Mouse (Mus musculus): Measurements from ENCODE around the gene Upb1. TPM values are rescaled to one million over a fixed set of nuclear protein-coding genes. Genes with fewer than 3 reads are reported as not detected.

Gene Upb1
- polyA plus RNA-seq, 1 experiment from 2014 or later = 0.39 TPM

GRCm38 (mm10) chr10:75412114-75413103 is 11.5 kb downstream of the Upb1 start:
- no peak for ATAC-seq (replicated peaks; ENCODE audit: insufficient number of reproducible peaks, low FRiP score, low TSS enrichment)
- Histone ChIP-seq H3K27me3 (ENCODE audit: control insufficient read depth, insufficient read depth, low read length) (no peaks in the 10 kb centered on the region), H3K4me1 (ENCODE audit: control insufficient read depth, insufficient read depth, low read length) (peaks cover 9% of the 10 kb centered on the region; the same call in 1 of the 2 replicates), H3K4me2 (no peak overlapping the region), H3K9ac (ENCODE audit: low read depth, low read length) (peak overlapping the region; percentile 46; the same call in 1 of the 2 replicates), H3K4me3 (ENCODE audit: low read depth, low read length) (no peak overlapping the region), H3K27ac (ENCODE audit: low read depth, low read length) (no peak overlapping the region), H3K9me3 (replicated peaks; ENCODE audit: control insufficient read depth, low read length) (no peaks in the 10 kb centered on the region), H3K36me3 (ENCODE audit: control insufficient read depth, insufficient read depth, low read length) (no peaks in the 10 kb centered on the region)
- 68% methylated on average over 27 of the region's 27 CpGs for WGBS (ENCODE audit: insufficient replicate concordance)

GRCm38 (mm10) chr10:75414925-75415324 is 14.0 kb downstream of the Upb1 start:
- no peak overlapping the region for H3K4me2 ChIP-seq
- no peak overlapping the region for H3K27ac ChIP-seq (ENCODE audit: low read depth, low read length)
- H3K4me3 ChIP-seq (ENCODE audit: low read depth, low read length) = no peak overlapping the region
- ATAC-seq (replicated peaks; ENCODE audit: insufficient number of reproducible peaks, low FRiP score, low TSS enrichment) = no peak
- H3K36me3 ChIP-seq (ENCODE audit: control insufficient read depth, insufficient read depth, low read length) = no peaks in the 10 kb centered on the region
- WGBS (ENCODE audit: insufficient replicate concordance) = 80% methylated on average over 7 of the region's 7 CpGs
- H3K4me1 ChIP-seq (ENCODE audit: control insufficient read depth, insufficient read depth, low read length) = peaks cover 9% of the 10 kb centered on the region; the same call in 1 of the 2 replicates
- no peak overlapping the region for H3K9ac ChIP-seq (ENCODE audit: low read depth, low read length)
- H3K27me3 ChIP-seq (ENCODE audit: control insufficient read depth, insufficient read depth, low read length) = no peaks in the 10 kb centered on the region
- no peaks in the 10 kb centered on the region for H3K9me3 ChIP-seq (replicated peaks; ENCODE audit: control insufficient read depth, low read length)

GRCm38 (mm10) chr10:75417363-75418042 is 16.6 kb downstream of the Upb1 start:
- H3K9me3 ChIP-seq (replicated peaks; ENCODE audit: control insufficient read depth, low read length) = no peaks in the 10 kb centered on the region

GRCm38 (mm10) chr10:75418747-75419146 is 17.8 kb downstream of the Upb1 start:
- Histone ChIP-seq H3K27ac (ENCODE audit: low read depth, low read length) (no peak overlapping the region), H3K4me1 (ENCODE audit: control insufficient read depth, insufficient read depth, low read length) (no peaks in the 10 kb centered on the region), H3K27me3 (ENCODE audit: control insufficient read depth, insufficient read depth, low read length) (no peaks in the 10 kb centered on the region), H3K4me3 (ENCODE audit: low read depth, low read length) (no peak overlapping the region), H3K36me3 (ENCODE audit: control insufficient read depth, insufficient read depth, low read length) (no peaks in the 10 kb centered on the region), H3K4me2 (no peak overlapping the region), H3K9ac (ENCODE audit: low read depth, low read length) (no peak overlapping the region), H3K9me3 (replicated peaks; ENCODE audit: control insufficient read depth, low read length) (no peaks in the 10 kb centered on the region)
- no peak for ATAC-seq (replicated peaks; ENCODE audit: insufficient number of reproducible peaks, low FRiP score, low TSS enrichment)
- 60% methylated on average over 4 of the region's 4 CpGs for WGBS (ENCODE audit: insufficient replicate concordance)

More at GRCm38 (mm10) chr10:75417363-75418042, 16.6 kb downstream of the Upb1 start:
- no peaks in the 10 kb centered on the region for H3K36me3 ChIP-seq (ENCODE audit: control insufficient read depth, insufficient read depth, low read length)
- H3K4me1 ChIP-seq (ENCODE audit: control insufficient read depth, insufficient read depth, low read length) = no peaks in the 10 kb centered on the region
- no peak overlapping the region for H3K9ac ChIP-seq (ENCODE audit: low read depth, low read length)
- no peak overlapping the region for H3K4me3 ChIP-seq (ENCODE audit: low read depth, low read length)
- no peak overlapping the region for H3K27ac ChIP-seq (ENCODE audit: low read depth, low read length)
- 87% methylated on average over 8 of the region's 8 CpGs for WGBS (ENCODE audit: insufficient replicate concordance)
- no peaks in the 10 kb centered on the region for H3K27me3 ChIP-seq (ENCODE audit: control insufficient read depth, insufficient read depth, low read length)
- no peak overlapping the region for H3K4me2 ChIP-seq
- ATAC-seq (replicated peaks; ENCODE audit: insufficient number of reproducible peaks, low FRiP score, low TSS enrichment) = no peak

DNA sequence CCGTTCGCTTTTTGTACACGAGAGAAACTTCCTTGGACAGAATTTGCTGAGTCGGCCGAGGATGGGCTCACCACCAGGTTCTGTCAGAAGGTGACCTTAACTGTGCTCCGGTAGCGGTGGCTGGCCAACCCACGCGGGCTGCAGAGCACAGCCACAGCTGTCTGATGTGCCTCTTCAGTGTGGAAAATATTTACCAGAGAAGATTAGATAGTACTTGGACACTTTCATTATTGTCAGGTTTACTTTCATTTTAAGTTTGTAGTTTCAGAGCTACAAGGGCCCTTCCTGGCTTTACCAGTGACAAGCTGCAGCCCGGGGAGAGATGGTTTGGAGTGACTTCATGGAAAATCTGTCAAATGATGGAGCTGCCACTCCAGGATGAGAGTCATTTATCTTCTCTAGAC is 23.6 kb downstream of the Upb1 start:
- no peak overlapping the region for H3K9ac ChIP-seq (ENCODE audit: low read depth, low read length)
- H3K4me2 ChIP-seq = no peak overlapping the region
- no peaks in the 10 kb centered on the region for H3K9me3 ChIP-seq (replicated peaks; ENCODE audit: control insufficient read depth, low read length)
- H3K27ac ChIP-seq (ENCODE audit: low read depth, low read length) = no peak overlapping the region
- no peaks in the 10 kb centered on the region for H3K36me3 ChIP-seq (ENCODE audit: control insufficient read depth, insufficient read depth, low read length)
- WGBS (ENCODE audit: insufficient replicate concordance) = 58% methylated on average over 10 of the region's 10 CpGs
- no peak for ATAC-seq (replicated peaks; ENCODE audit: insufficient number of reproducible peaks, low FRiP score, low TSS enrichment)
- no peaks in the 10 kb centered on the region; the same call in 1 of the 2 replicates for H3K4me1 ChIP-seq (ENCODE audit: control insufficient read depth, insufficient read depth, low read length)
- no peak overlapping the region for H3K4me3 ChIP-seq (ENCODE audit: low read depth, low read length)
- H3K27me3 ChIP-seq (ENCODE audit: control insufficient read depth, insufficient read depth, low read length) = no peaks in the 10 kb centered on the region

DNA sequence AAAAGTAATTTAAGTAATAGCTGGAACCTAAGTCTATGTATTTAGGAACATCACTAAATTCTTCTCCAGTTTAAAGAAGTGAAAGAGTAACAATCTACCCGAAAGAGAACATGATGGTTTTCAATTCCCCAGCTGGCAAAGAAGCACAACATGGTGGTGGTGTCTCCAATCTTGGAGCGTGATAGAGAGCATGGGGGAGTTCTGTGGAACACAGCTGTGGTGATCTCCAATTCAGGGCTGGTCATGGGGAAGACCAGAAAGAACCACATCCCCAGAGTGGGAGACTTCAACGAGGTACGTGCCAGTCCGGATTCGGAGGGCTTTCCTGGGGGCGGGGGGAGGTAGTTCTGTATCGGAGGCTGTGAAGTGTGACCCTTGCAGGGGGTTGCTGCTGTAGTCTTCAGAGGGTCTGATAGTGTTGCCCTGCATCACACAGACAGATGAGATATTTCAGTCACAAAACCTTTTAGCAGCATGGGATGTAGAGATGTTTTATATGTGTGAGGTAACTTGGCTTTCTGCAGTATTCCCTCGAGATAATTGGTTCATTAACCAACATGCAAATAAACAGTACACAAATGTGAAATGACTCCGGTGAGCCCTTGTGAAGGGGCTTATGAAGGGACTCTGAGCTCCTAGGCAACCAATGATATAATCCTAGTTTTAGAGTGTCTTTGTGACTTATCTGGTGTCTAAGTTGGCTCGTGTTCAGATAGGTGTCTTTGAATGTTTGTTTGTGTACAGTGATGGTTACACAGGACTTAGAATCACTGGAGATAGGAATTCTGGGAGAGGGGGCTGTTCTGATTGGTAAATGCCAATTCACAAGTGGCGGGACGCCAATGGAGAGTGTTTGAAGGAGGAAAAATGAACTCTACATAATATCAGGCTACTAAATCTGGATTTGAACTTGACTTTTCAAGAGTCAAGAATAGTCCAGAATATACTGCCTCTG is 27.4 kb downstream of the Upb1 start:
- Histone ChIP-seq H3K36me3 (ENCODE audit: control insufficient read depth, insufficient read depth, low read length) (no peaks in the 10 kb centered on the region), H3K4me2 (no peak overlapping the region), H3K4me3 (ENCODE audit: low read depth, low read length) (no peak overlapping the region), H3K9ac (ENCODE audit: low read depth, low read length) (no peak overlapping the region), H3K27ac (ENCODE audit: low read depth, low read length) (no peak overlapping the region), H3K27me3 (ENCODE audit: control insufficient read depth, insufficient read depth, low read length) (no peaks in the 10 kb centered on the region), H3K9me3 (replicated peaks; ENCODE audit: control insufficient read depth, low read length) (0 out of 2 replicates have a peak, but pooled peaks cover 3% of the 10 kb centered on the region), H3K4me1 (ENCODE audit: control insufficient read depth, insufficient read depth, low read length) (no peaks in the 10 kb centered on the region; the same call in 1 of the 2 replicates)
- 82% methylated on average over 13 of the region's 13 CpGs for WGBS (ENCODE audit: insufficient replicate concordance)
- no peak for ATAC-seq (replicated peaks; ENCODE audit: insufficient number of reproducible peaks, low FRiP score, low TSS enrichment)

- Histone ChIP-seq H3K4me1 (ENCODE audit: control insufficient read depth, insufficient read depth, low read length) (no peaks in the 10 kb centered on the region; the same call in 1 of the 2 replicates), H3K36me3 (ENCODE audit: control insufficient read depth, insufficient read depth, low read length) (no peaks in the 10 kb centered on the region), H3K9ac (ENCODE audit: low read depth, low read length) (no peak overlapping the region), H3K9me3 (replicated peaks; ENCODE audit: control insufficient read depth, low read length) (0 out of 2 replicates have a peak, but pooled peaks cover 3% of the 10 kb centered on the region), H3K27me3 (ENCODE audit: control insufficient read depth, insufficient read depth, low read length) (no peaks in the 10 kb centered on the region), H3K4me3 (ENCODE audit: low read depth, low read length) (no peak overlapping the region), H3K4me2 (no peak overlapping the region), H3K27ac (ENCODE audit: low read depth, low read length) (no peak overlapping the region)
- no peak for ATAC-seq (replicated peaks; ENCODE audit: insufficient number of reproducible peaks, low FRiP score, low TSS enrichment)
- 84% methylated on average over 6 of the region's 6 CpGs for WGBS (ENCODE audit: insufficient replicate concordance)
Measured at GRCm38 (mm10) chr10:75429004-75429380, 28.1 kb downstream of the Upb1 start.

Data from heart, embryonic 11.5 days (tissue).